Mouse (Mus musculus) liver, embryonic 13.5 days (tissue): ENCODE data around the gene Mark2. TPM values are rescaled to one million over a fixed set of nuclear protein-coding genes. Genes with fewer than 3 reads are reported as not detected.
A peak's percentile ranks its signal among the peaks of the same experiment; 100 is the strongest.

ENCODE experiments used
- ATAC-seq: fragments of 200-750 bp; cut with Nextera tagmentation; 2 replicates; pipeline ENCODE4 v1.8.0; 2017; ENCODE audit warnings: low read depth, mild to moderate bottlenecking, moderate number of reproducible peaks, moderate library complexity
- DNase-seq: peaks from one replicate; pipeline ENCODE4 v3.0.0; 2022
- H3K27ac ChIP-seq: fragments of 300-500 bp; sonication (generic); 2 replicates; pipeline ENCODE4 v1.5.1; 2015; ENCODE audit warnings: moderate library complexity, mild to moderate bottlenecking, inconsistent platforms
- H3K27me3 ChIP-seq: fragments of 300-500 bp; sonication (generic); 2 replicates; pipeline ENCODE4 v1.6.1; 2015; ENCODE audit warnings: mild to moderate bottlenecking, inconsistent platforms
- H3K36me3 ChIP-seq: fragments of 300-500 bp; sonication (generic); 2 replicates; pipeline ENCODE4 v1.6.1; 2015; ENCODE audit warnings: mild to moderate bottlenecking, inconsistent platforms
- H3K4me1 ChIP-seq: fragments of 300-500 bp; sonication (generic); replicated peaks from 2 replicates; pipeline ENCODE4 v1.6.1; 2015; ENCODE audit warnings: inconsistent platforms
- H3K4me2 ChIP-seq: fragments of 300-500 bp; sonication (generic); 2 replicates; pipeline ENCODE4 v1.6.1; 2015; ENCODE audit warnings: inconsistent platforms, mild to moderate bottlenecking, moderate library complexity
- H3K4me3 ChIP-seq: fragments of 300-500 bp; sonication (generic); replicated peaks from 2 replicates; pipeline ENCODE4 v1.5.1; 2015; ENCODE audit warnings: mild to moderate bottlenecking, inconsistent platforms
- H3K9ac ChIP-seq: fragments of 300-500 bp; sonication (generic); 2 replicates; pipeline ENCODE4 v1.6.1; 2015; ENCODE audit warnings: mild to moderate bottlenecking, inconsistent platforms
- H3K9me3 ChIP-seq: fragments of 300-500 bp; sonication (generic); replicated peaks from 2 replicates; pipeline ENCODE4 v1.6.1; 2016; ENCODE audit warnings: inconsistent platforms
- WGBS: fragments of 180-500 bp; shearing (Covaris S2); methylation state at CpG from one replicate; pipeline ENCODE4 v1.1.7; 2015; ENCODE audit not compliant: insufficient replicate concordance; 5-methylcytosine and 5-hydroxymethylcytosine counted together
- polyA plus RNA-seq: library from polyadenylated mRNA; unstranded; fragments of >200 nt; fragmentation: Nextera tagmentation; extraction: Ambion mirVana; gene quantifications from 2 replicates; pipeline ENCODE4 v1.2.1, GENCODE M21; 2015

Mark2 gene
- polyA plus RNA-seq, 1 experiment from 2014 or later, result 17.7 TPM

- Histone ChIP-seq H3K27me3 (no peaks in the 10 kb centered on the region), H3K9ac (no peak overlapping the region), H3K4me1 (peaks cover 16% of the 10 kb centered on the region), H3K27ac (no peak overlapping the region), H3K4me3 (no peak overlapping the region), H3K36me3 (peaks cover 61% of the 10 kb centered on the region), H3K4me2 (no peak overlapping the region), H3K9me3 (no peaks in the 10 kb centered on the region)
- DNase-seq (no peak), ATAC-seq (no peak)
- 70% methylated on average over 7 of the region's 7 CpGs for WGBS
Measured at GRCm38 (mm10) chr19:7275131-7275789, 66.4 kb downstream of the Mark2 start.

- Histone ChIP-seq H3K9ac (no peak overlapping the region), H3K4me2 (no peak overlapping the region), H3K4me3 (no peak overlapping the region), H3K9me3 (no peaks in the 10 kb centered on the region), H3K27ac (no peak overlapping the region), H3K4me1 (peaks cover 21% of the 10 kb centered on the region), H3K36me3 (peaks cover 53% of the 10 kb centered on the region), H3K27me3 (peaks cover 5% of the 10 kb centered on the region)
- DNase-seq (no peak), ATAC-seq (no peak)
- 72% methylated on average over 13 of the region's 13 CpGs for WGBS
Measured at GRCm38 (mm10) chr19:7274326-7274990, 67.2 kb downstream of the Mark2 start.

- peaks cover 21% of the 10 kb centered on the region for H3K4me1 ChIP-seq
- WGBS, result 77% methylated on average over 4 of the region's 4 CpGs
- H3K4me3 ChIP-seq, result no peak overlapping the region
- DNase-seq (no peak), ATAC-seq (no peak)
- no peak overlapping the region for H3K27ac ChIP-seq
- no peak overlapping the region for H3K4me2 ChIP-seq
- H3K9ac ChIP-seq, result no peak overlapping the region
- H3K27me3 ChIP-seq, result peaks cover 15% of the 10 kb centered on the region
- H3K36me3 ChIP-seq, result peaks cover 43% of the 10 kb centered on the region
- no peaks in the 10 kb centered on the region for H3K9me3 ChIP-seq
Measured at GRCm38 (mm10) chr19:7273486-7273885, 68.2 kb downstream of the Mark2 start.

GRCm38 (mm10) chr19:7269290-7270044 lies 72.2 kb downstream of the Mark2 start:
- H3K4me1 ChIP-seq, result peaks cover 54% of the 10 kb centered on the region
- H3K9me3 ChIP-seq, result no peaks in the 10 kb centered on the region
- no peak for DNase-seq
- H3K27ac ChIP-seq, result no peak overlapping the region
- H3K27me3 ChIP-seq, result peaks cover 54% of the 10 kb centered on the region
- peak overlapping the region; percentile 88 for H3K4me2 ChIP-seq
- WGBS, result 22% methylated on average over 11 of the region's 11 CpGs
- H3K4me3 ChIP-seq, result peak overlapping the region; percentile 66
- peaks cover 6% of the 10 kb centered on the region for H3K36me3 ChIP-seq
- ATAC-seq, result 0 out of 2 replicates have a peak, but pooled peaks have one; percentile 9
- peak overlapping the region; percentile 70 for H3K9ac ChIP-seq

GRCm38 (mm10) chr19:7268722-7269090 lies 73.0 kb downstream of the Mark2 start:
- peaks cover 57% of the 10 kb centered on the region for H3K4me1 ChIP-seq
- peak overlapping the region; percentile 66 for H3K4me3 ChIP-seq
- peaks cover under 1% of the 10 kb centered on the region for H3K36me3 ChIP-seq
- peak overlapping the region; percentile 70 for H3K9ac ChIP-seq
- no peak overlapping the region for H3K27ac ChIP-seq
- WGBS, result under 1% methylated on average over 30 of the region's 30 CpGs
- H3K27me3 ChIP-seq, result peaks cover 56% of the 10 kb centered on the region
- peak; percentile 24 for ATAC-seq
- H3K4me2 ChIP-seq, result peak overlapping the region; percentile 88
- DNase-seq, result peak; percentile 61
- no peaks in the 10 kb centered on the region for H3K9me3 ChIP-seq

GRCm38 (mm10) chr19:7267781-7268721 lies 73.6 kb downstream of the Mark2 start:
- H3K27ac ChIP-seq, result no peak overlapping the region
- peak overlapping the region; percentile 70 for H3K9ac ChIP-seq
- no peaks in the 10 kb centered on the region for H3K9me3 ChIP-seq
- H3K27me3 ChIP-seq, result peaks cover 56% of the 10 kb centered on the region
- ATAC-seq (peak; percentile 50), DNase-seq (peak; percentile 44)
- H3K4me2 ChIP-seq, result peak overlapping the region; percentile 88
- H3K36me3 ChIP-seq, result no peaks in the 10 kb centered on the region
- H3K4me1 ChIP-seq, result peaks cover 57% of the 10 kb centered on the region
- H3K4me3 ChIP-seq, result peak overlapping the region; percentile 66
- under 1% methylated on average over 81 of the region's 97 CpGs for WGBS

GRCm38 (mm10) chr19:7267091-7267741 lies 74.4 kb downstream of the Mark2 start, which contains the start of gene Rcor2:
Gene Rcor2, plus strand, starts transcription at chr19:7267325.
- H3K4me3 ChIP-seq, result peak within 1 kb of the TSS; percentile 66
- H3K4me1 ChIP-seq, result peaks cover 57% of the 10 kb centered on the region
- no peaks in the 10 kb centered on the region for H3K9me3 ChIP-seq
- WGBS, result 3% methylated on average over 28 of the region's 28 CpGs
- ATAC-seq, result 0 out of 2 replicates have a peak, but pooled peaks have one; percentile 1
- H3K36me3 ChIP-seq, result no peaks in the 10 kb centered on the region
- H3K27ac ChIP-seq, result no peak within 1 kb of the TSS
- H3K4me2 ChIP-seq, result peak within 1 kb of the TSS; percentile 88
- H3K27me3 ChIP-seq, result peaks cover 56% of the 10 kb centered on the region
- H3K9ac ChIP-seq, result peak within 1 kb of the TSS; percentile 70
- no peak for DNase-seq

GRCm38 (mm10) chr19:7266421-7266831 lies 75.2 kb downstream of the Mark2 start:
- H3K9me3 ChIP-seq, result no peaks in the 10 kb centered on the region
- H3K36me3 ChIP-seq, result no peaks in the 10 kb centered on the region
- H3K9ac ChIP-seq, result no peak overlapping the region
- ATAC-seq, result no peak
- 48% methylated on average over 4 of the region's 4 CpGs for WGBS
- peaks cover 57% of the 10 kb centered on the region for H3K4me1 ChIP-seq
- H3K27me3 ChIP-seq, result peaks cover 56% of the 10 kb centered on the region
- no peak overlapping the region for H3K4me2 ChIP-seq
- DNase-seq, result no peak
- no peak overlapping the region for H3K4me3 ChIP-seq
- no peak overlapping the region for H3K27ac ChIP-seq

- H3K9me3 ChIP-seq, result no peaks in the 10 kb centered on the region
- DNase-seq (no peak), ATAC-seq (no peak)
- no peaks in the 10 kb centered on the region for H3K36me3 ChIP-seq
- H3K4me2 ChIP-seq, result no peak overlapping the region
- H3K27me3 ChIP-seq, result peaks cover 56% of the 10 kb centered on the region
- H3K9ac ChIP-seq, result no peak overlapping the region
- no peak overlapping the region for H3K4me3 ChIP-seq
- H3K27ac ChIP-seq, result no peak overlapping the region
- WGBS, result 32% methylated on average over 14 of the region's 14 CpGs
- peaks cover 57% of the 10 kb centered on the region for H3K4me1 ChIP-seq
Measured at GRCm38 (mm10) chr19:7265478-7266191, 76.0 kb downstream of the Mark2 start.
